20 mouse cellular contexts compared by ENCODE assay signal in genomic region chr11:6902991-6903390, GRCm38 (mm10).
DNase-seq lines count a peak whose midpoint lies in the region; ATAC-seq and TF ChIP-seq lines count a peak whose summit lies in the region.
"Had no signal": no experiment of that assay in that cellular context is flagged by ENCODE, and none has a peak within 500 bp of the region (broad histone marks: within the 10 kb centered on the region; RNA-seq: fewer than 3 reads in every experiment).

No protein-coding gene starts in this region.

- DNase-seq in frontal cortex, postnatal 25 days (ENCODE audit: low spot score in 2 of 2), result no peak
- DNase-seq in kidney, postnatal 10 days, result peak; percentile 64
- no peak for DNase-seq in kidney, adult 18-20 months
- DNase-seq in stomach, postnatal 0 days (ENCODE audit: low spot score), result no peak
- no peak for DNase-seq in urinary bladder, postnatal 4 days (ENCODE audit: low spot score in 2 of 2)
- DNase-seq: adrenal gland, postnatal 25 days; B cell, adult 2 months; kidney, postnatal 36 days; right cerebral cortex, postnatal 4 days had no signal

- no peak for TF ChIP-seq CTCF in stomach, postnatal 0 days (IDR thresholded peaks at IDR 0.05; ENCODE audit: low read depth)

- H3K4me2 ChIP-seq in stomach, embryonic 16.5 days (ENCODE audit: low read depth, low read length), result no peak overlapping the region
- no peak overlapping the region for H3K4me2 ChIP-seq in stomach, postnatal 0 days (replicated peaks; ENCODE audit: low read depth)
- no peak overlapping the region for H3K4me2 ChIP-seq in neural tube, embryonic 15.5 days
- H3K4me2 ChIP-seq: forebrain, embryonic 12.5 days; heart, embryonic 13.5 days; limb, embryonic 12.5 days; liver, embryonic 12.5 days had no signal

- no peaks in the 10 kb centered on the region for H3K36me3 ChIP-seq in stomach, embryonic 16.5 days (ENCODE audit: control insufficient read depth, insufficient read depth, low read length)
- H3K36me3 ChIP-seq in stomach, postnatal 0 days (ENCODE audit: control insufficient read depth, insufficient read depth, low read length), result no peaks in the 10 kb centered on the region
- H3K36me3 ChIP-seq in neural tube, embryonic 15.5 days, result no peaks in the 10 kb centered on the region
- H3K36me3 ChIP-seq: forebrain, embryonic 12.5 days; heart, embryonic 13.5 days; hindbrain, embryonic 10.5 days; limb, embryonic 12.5 days; liver, embryonic 12.5 days had no signal

- 65% methylated on average over 3 of the region's 3 CpGs for WGBS in stomach, embryonic 16.5 days
- 47% methylated on average over 3 of the region's 3 CpGs for WGBS in stomach, postnatal 0 days
- WGBS in neural tube, embryonic 15.5 days, result 75% methylated on average over 3 of the region's 3 CpGs

- H3K27ac ChIP-seq in stomach, embryonic 16.5 days (ENCODE audit: low read length), result no peak overlapping the region
- no peak overlapping the region for H3K27ac ChIP-seq in stomach, postnatal 0 days (replicated peaks)
- H3K27ac ChIP-seq in neural tube, embryonic 15.5 days (replicated peaks), result no peak overlapping the region
- H3K27ac ChIP-seq: forebrain, embryonic 12.5 days; heart, embryonic 13.5 days; hindbrain, embryonic 10.5 days; hindbrain, postnatal 0 days; limb, embryonic 12.5 days; liver, embryonic 12.5 days had no signal

- ATAC-seq in frontal cortex, adult (ENCODE audit: low TSS enrichment), result 0 out of 2 replicates have a peak, but pooled peaks have one; percentile 31
- ATAC-seq in stomach, embryonic 16.5 days (ENCODE audit: insufficient read depth, low FRiP score), result 0 out of 2 replicates have a peak, but pooled peaks have one; percentile 47
- no peak for ATAC-seq in stomach, postnatal 0 days (ENCODE audit: low FRiP score, low TSS enrichment)
- no peak for ATAC-seq in neural tube, embryonic 15.5 days (ENCODE audit: low FRiP score)
- ATAC-seq: hindbrain, postnatal 0 days; intestine, postnatal 0 days; liver, embryonic 12.5 days; midbrain, embryonic 16.5 days had no signal

- H3K9ac ChIP-seq in stomach, embryonic 16.5 days (ENCODE audit: low read length), result no peak overlapping the region
- no peak overlapping the region for H3K9ac ChIP-seq in stomach, postnatal 0 days (ENCODE audit: low read length)
- H3K9ac ChIP-seq in neural tube, embryonic 15.5 days (replicated peaks), result no peak overlapping the region
- H3K9ac ChIP-seq: forebrain, embryonic 12.5 days; heart, embryonic 13.5 days; limb, embryonic 12.5 days; liver, embryonic 12.5 days had no signal

- H3K4me3 ChIP-seq in stomach, embryonic 16.5 days (replicated peaks; ENCODE audit: low read length), result no peak overlapping the region
- no peak overlapping the region for H3K4me3 ChIP-seq in stomach, postnatal 0 days (ENCODE audit: low read depth, low read length)
- H3K4me3 ChIP-seq in neural tube, embryonic 15.5 days (replicated peaks), result no peak overlapping the region
- H3K4me3 ChIP-seq: forebrain, embryonic 12.5 days; heart, embryonic 13.5 days; hindbrain, embryonic 10.5 days; limb, embryonic 12.5 days; liver, embryonic 12.5 days had no signal

- peaks cover 3% of the 10 kb centered on the region; the same call in 1 of the 2 replicates for H3K4me1 ChIP-seq in stomach, embryonic 16.5 days (ENCODE audit: control insufficient read depth, insufficient read depth, low read length)
- no peaks in the 10 kb centered on the region for H3K4me1 ChIP-seq in stomach, postnatal 0 days (replicated peaks; ENCODE audit: control insufficient read depth, insufficient read depth)
- H3K4me1 ChIP-seq in neural tube, embryonic 15.5 days, result peaks cover 11% of the 10 kb centered on the region
- H3K4me1 ChIP-seq: liver, embryonic 12.5 days had no signal

- no peaks in the 10 kb centered on the region for H3K9me3 ChIP-seq in stomach, embryonic 16.5 days (replicated peaks; ENCODE audit: control insufficient read depth, low read length)
- no peaks in the 10 kb centered on the region for H3K9me3 ChIP-seq in stomach, postnatal 0 days (ENCODE audit: control insufficient read depth, low read length)
- no peaks in the 10 kb centered on the region for H3K9me3 ChIP-seq in neural tube, embryonic 15.5 days (replicated peaks)
- H3K9me3 ChIP-seq: forebrain, embryonic 12.5 days; heart, embryonic 13.5 days; hindbrain, embryonic 10.5 days; limb, embryonic 12.5 days; liver, embryonic 12.5 days had no signal

- no peaks in the 10 kb centered on the region for H3K27me3 ChIP-seq in stomach, embryonic 16.5 days (ENCODE audit: control insufficient read depth, insufficient read depth, low read length)
- H3K27me3 ChIP-seq in stomach, postnatal 0 days (ENCODE audit: control insufficient read depth, insufficient read depth, low read length), result no peaks in the 10 kb centered on the region
- H3K27me3 ChIP-seq in neural tube, embryonic 15.5 days (replicated peaks), result no peaks in the 10 kb centered on the region
- H3K27me3 ChIP-seq: heart, embryonic 13.5 days; limb, embryonic 12.5 days; liver, embryonic 12.5 days had no signal

- TF ChIP-seq EP300 in stomach, postnatal 0 days (optimal IDR thresholded peaks at IDR 0.05), result no peak

Comparison
In these comparisons a context has a peak if more than half of its experiments do, and no peak if none do; other contexts are left out.
1. ATAC-seq: peak in frontal cortex, adult (single experiment) and stomach, embryonic 16.5 days (single experiment); none in stomach, postnatal 0 days (single experiment) and neural tube, embryonic 15.5 days (single experiment).